Comparison of ENCODE assay signal across 20 mouse cellular contexts in genomic region chr5:102953414-102953813, GRCm38 (mm10).
A peak's percentile ranks its signal among the peaks of the same experiment; 100 is the strongest.
DNase-seq lines count a peak whose midpoint lies in the region; ATAC-seq and TF ChIP-seq lines count a peak whose summit lies in the region.
"Had no signal": no experiment of that assay in that cellular context is flagged by ENCODE, and none has a peak within 500 bp of the region (broad histone marks: within the 10 kb centered on the region; RNA-seq: fewer than 3 reads in every experiment).

No protein-coding gene starts in this region.

- WGBS in forebrain, embryonic 14.5 days: 73% methylated on average over 8 of the region's 8 CpGs
- 87% methylated on average over 8 of the region's 8 CpGs for WGBS in forebrain, embryonic 11.5 days
- WGBS in intestine, embryonic 16.5 days: 86% methylated on average over 8 of the region's 8 CpGs

- no peak overlapping the region for H3K9ac ChIP-seq in forebrain, embryonic 14.5 days (ENCODE audit: low read length)
- no peak overlapping the region for H3K9ac ChIP-seq in forebrain, embryonic 11.5 days (ENCODE audit: low read length)
- no peak overlapping the region for H3K9ac ChIP-seq in intestine, embryonic 16.5 days (ENCODE audit: low read depth, low read length)
- H3K9ac ChIP-seq: embryonic facial prominence, embryonic 15.5 days; hindbrain, embryonic 14.5 days; liver, postnatal 0 days had no signal

- no peaks in the 10 kb centered on the region for H3K36me3 ChIP-seq in forebrain, embryonic 14.5 days (ENCODE audit: control insufficient read depth, insufficient read depth, low read length)
- H3K36me3 ChIP-seq in forebrain, embryonic 11.5 days (ENCODE audit: control insufficient read depth, insufficient read depth, low read length): no peaks in the 10 kb centered on the region
- H3K36me3 ChIP-seq in intestine, embryonic 16.5 days (ENCODE audit: control insufficient read depth, insufficient read depth, low read length): no peaks in the 10 kb centered on the region
- H3K36me3 ChIP-seq: embryonic facial prominence, embryonic 15.5 days had no signal

- no peaks in the 10 kb centered on the region for H3K27me3 ChIP-seq in forebrain, embryonic 14.5 days (replicated peaks; ENCODE audit: control insufficient read depth, insufficient read depth, low read length)
- no peaks in the 10 kb centered on the region for H3K27me3 ChIP-seq in forebrain, embryonic 11.5 days (ENCODE audit: control insufficient read depth, insufficient read depth, low read length)
- no peaks in the 10 kb centered on the region for H3K27me3 ChIP-seq in intestine, embryonic 16.5 days (replicated peaks; ENCODE audit: control insufficient read depth, insufficient read depth, low read length)
- H3K27me3 ChIP-seq: CH12.LX; embryonic facial prominence, embryonic 15.5 days had no signal

- no peak overlapping the region for H3K27ac ChIP-seq in forebrain, embryonic 14.5 days (ENCODE audit: low read depth, low read length)
- H3K27ac ChIP-seq in forebrain, embryonic 11.5 days (ENCODE audit: low read depth, low read length): no peak overlapping the region
- peak overlapping the region; percentile 63 for H3K27ac ChIP-seq in layer of hippocampus, adult 2 months
- no peak overlapping the region for H3K27ac ChIP-seq in intestine, embryonic 16.5 days (ENCODE audit: low read length)
- H3K27ac ChIP-seq: embryonic facial prominence, embryonic 15.5 days; hindbrain, embryonic 14.5 days; kidney, postnatal 0 days had no signal

- peak; percentile 72 for DNase-seq in forebrain, embryonic 14.5 days (ENCODE audit: low spot score)
- no peak for DNase-seq in forebrain, embryonic 11.5 days (ENCODE audit: low spot score)
- peak; percentile 29 to 45 for DNase-seq in left cerebral cortex, postnatal 36 days (ENCODE audit: low spot score in 2 of 2)
- DNase-seq in left cerebral cortex, postnatal 4 days: no peak
- DNase-seq in layer of hippocampus, adult 2 months (ENCODE audit: low spot score in 2 of 2): peak; percentile 75 to 76
- DNase-seq in telencephalon, adult 2 months (ENCODE audit: low read depth, low spot score): peak; percentile 67
- DNase-seq: adrenal gland, adult 2 months; cerebellum, adult 8-10 months; embryo, embryonic 11 days; gastrocnemius, postnatal 14 days; heart, postnatal 10 days; liver; liver, postnatal 0 days; thymus, postnatal 25 days had no signal

- no peaks in the 10 kb centered on the region for H3K9me3 ChIP-seq in forebrain, embryonic 14.5 days (replicated peaks; ENCODE audit: control insufficient read depth, low read length)
- H3K9me3 ChIP-seq in forebrain, embryonic 11.5 days (ENCODE audit: control insufficient read depth, low read length): no peaks in the 10 kb centered on the region
- no peaks in the 10 kb centered on the region for H3K9me3 ChIP-seq in intestine, embryonic 16.5 days (ENCODE audit: control insufficient read depth, low read length)
- H3K9me3 ChIP-seq: embryonic facial prominence, embryonic 15.5 days had no signal

- peak; percentile 77; the same call in 1 of the 2 replicates for ATAC-seq in forebrain, embryonic 14.5 days
- no peak for ATAC-seq in forebrain, embryonic 11.5 days (replicated peaks; ENCODE audit: low FRiP score)
- no peak for ATAC-seq in intestine, embryonic 16.5 days
- ATAC-seq: intestine, postnatal 0 days; liver, postnatal 0 days had no signal

- TF ChIP-seq CTCF in layer of hippocampus, adult 2 months (conservative IDR thresholded peaks at IDR 0.05): peak; percentile 42

- no peaks in the 10 kb centered on the region for H3K4me1 ChIP-seq in forebrain, embryonic 14.5 days (ENCODE audit: control insufficient read depth, insufficient read depth, low read length)
- no peaks in the 10 kb centered on the region for H3K4me1 ChIP-seq in forebrain, embryonic 11.5 days (replicated peaks; ENCODE audit: control insufficient read depth, insufficient read depth, low read length)
- H3K4me1 ChIP-seq in intestine, embryonic 16.5 days (ENCODE audit: control insufficient read depth, insufficient read depth, low read length): no peaks in the 10 kb centered on the region
- H3K4me1 ChIP-seq: embryonic facial prominence, embryonic 15.5 days had no signal

- no peak overlapping the region for H3K4me3 ChIP-seq in forebrain, embryonic 14.5 days (ENCODE audit: low read depth, low read length)
- no peak overlapping the region for H3K4me3 ChIP-seq in forebrain, embryonic 11.5 days (ENCODE audit: low read depth, low read length)
- H3K4me3 ChIP-seq in layer of hippocampus, adult 2 months: no peak overlapping the region
- H3K4me3 ChIP-seq in intestine, embryonic 16.5 days (ENCODE audit: low read length): no peak overlapping the region
- H3K4me3 ChIP-seq: embryonic facial prominence, embryonic 15.5 days had no signal

- intact Hi-C loops in left cerebral cortex, postnatal 36 days (cut with DNase I): no loop called here
- intact Hi-C loops in left cerebral cortex, postnatal 4 days (cut with DNase I): no loop called here

- H3K4me2 ChIP-seq in forebrain, embryonic 14.5 days (ENCODE audit: low read length): no peak overlapping the region
- no peak overlapping the region for H3K4me2 ChIP-seq in forebrain, embryonic 11.5 days (ENCODE audit: low read depth, low read length, severe bottlenecking)
- no peak overlapping the region for H3K4me2 ChIP-seq in intestine, embryonic 16.5 days (ENCODE audit: low read depth, low read length)
- H3K4me2 ChIP-seq: embryonic facial prominence, embryonic 15.5 days; hindbrain, embryonic 14.5 days had no signal

Comparison
In these comparisons a context has a peak if more than half of its experiments do, and no peak if none do; other contexts are left out.
1. DNase-seq: peak in forebrain, embryonic 14.5 days (single experiment), left cerebral cortex, postnatal 36 days (2 of 2), layer of hippocampus, adult 2 months (2 of 2) and telencephalon, adult 2 months (single experiment); none in forebrain, embryonic 11.5 days (single experiment) and left cerebral cortex, postnatal 4 days (single experiment).